12 mouse cellular contexts compared by ENCODE assay signal in the genomic region with DNA sequence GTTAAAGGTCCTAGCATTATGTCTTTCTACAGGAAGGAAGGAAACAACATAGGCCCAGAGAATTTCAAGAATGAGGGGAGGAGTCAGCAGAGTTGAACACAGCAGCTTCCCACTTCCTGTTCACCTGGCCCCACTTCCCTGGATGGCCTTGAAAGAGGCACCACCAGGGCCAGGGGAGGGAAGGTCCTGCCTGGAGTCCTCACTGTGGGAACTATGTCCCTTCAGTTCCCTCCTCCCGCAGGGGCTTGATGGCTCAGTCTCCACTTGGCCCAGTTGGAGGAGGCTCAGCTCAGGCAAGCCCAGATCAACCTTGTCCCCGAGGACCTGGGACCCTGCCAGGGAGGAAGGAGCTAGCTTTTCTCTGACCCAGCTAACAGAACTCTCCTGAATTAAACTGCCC.
DNase-seq lines count a peak whose midpoint lies in the region; ATAC-seq lines count a peak whose summit lies in the region.
"Had no signal": no experiment of that assay in that cellular context is flagged by ENCODE, and none has a peak within 500 bp of the region (broad histone marks: within the 10 kb centered on the region; RNA-seq: fewer than 3 reads in every experiment).

No protein-coding gene starts in this region.

- H3K36me3 ChIP-seq in forebrain, embryonic 12.5 days (replicated peaks): no peaks in the 10 kb centered on the region
- H3K36me3 ChIP-seq in forebrain, embryonic 13.5 days (ENCODE audit: poor library complexity, severe bottlenecking): no peaks in the 10 kb centered on the region

- peaks cover 68% of the 10 kb centered on the region for H3K27me3 ChIP-seq in forebrain, embryonic 12.5 days
- H3K27me3 ChIP-seq in forebrain, embryonic 13.5 days: peaks cover 7% of the 10 kb centered on the region

- no peak overlapping the region for H3K9ac ChIP-seq in forebrain, embryonic 12.5 days
- H3K9ac ChIP-seq in forebrain, embryonic 13.5 days: no peak overlapping the region
- H3K9ac ChIP-seq: forebrain, postnatal 0 days had no signal

- no peak overlapping the region for H3K4me3 ChIP-seq in forebrain, embryonic 12.5 days (replicated peaks)
- no peak overlapping the region for H3K4me3 ChIP-seq in forebrain, embryonic 13.5 days

- no peak for ATAC-seq in forebrain, embryonic 12.5 days (ENCODE audit: low FRiP score)
- ATAC-seq in forebrain, embryonic 13.5 days: no peak
- ATAC-seq: forebrain, postnatal 0 days; hindbrain, postnatal 0 days had no signal

- WGBS in forebrain, embryonic 12.5 days: 71% methylated on average over 2 of the region's 2 CpGs
- WGBS in forebrain, embryonic 13.5 days: 80% methylated on average over 2 of the region's 2 CpGs

- no peaks in the 10 kb centered on the region for H3K9me3 ChIP-seq in forebrain, embryonic 12.5 days
- no peaks in the 10 kb centered on the region for H3K9me3 ChIP-seq in forebrain, embryonic 13.5 days (replicated peaks)

- H3K27ac ChIP-seq in forebrain, embryonic 12.5 days: 0 out of 2 replicates have a peak overlapping the region, but pooled peaks have one; percentile 15
- no peak overlapping the region for H3K27ac ChIP-seq in forebrain, embryonic 13.5 days
- H3K27ac ChIP-seq: hindbrain, postnatal 0 days had no signal

- no peak overlapping the region for H3K4me2 ChIP-seq in forebrain, embryonic 12.5 days
- no peak overlapping the region for H3K4me2 ChIP-seq in forebrain, embryonic 13.5 days
- H3K4me2 ChIP-seq: midbrain, embryonic 11.5 days had no signal

- H3K4me1 ChIP-seq in forebrain, embryonic 12.5 days: peaks cover 19% of the 10 kb centered on the region
- H3K4me1 ChIP-seq in forebrain, embryonic 13.5 days: peaks cover 9% of the 10 kb centered on the region

- DNase-seq in lung, postnatal 4 days: peak; percentile 16 to 35
- DNase-seq in lung, postnatal 36 days: no peak
- DNase-seq in gastrocnemius, postnatal 10 days: peak; percentile 51
- peak; percentile 16 to 70 for DNase-seq in kidney, postnatal 25 days
- DNase-seq in right cerebral cortex, adult 2 months (ENCODE audit: low spot score in 2 of 2): no peak
- DNase-seq in cerebellum, adult 18-20 months: no peak
- DNase-seq: B cell, adult 2 months; forebrain, postnatal 0 days had no signal

Comparison
In these comparisons a context has a peak if more than half of its experiments do, and no peak if none do; other contexts are left out.
1. DNase-seq: peak in lung, postnatal 4 days (2 of 2), gastrocnemius, postnatal 10 days (single experiment) and kidney, postnatal 25 days (2 of 2); none in lung, postnatal 36 days (single experiment), right cerebral cortex, adult 2 months (0 of 2) and cerebellum, adult 18-20 months (0 of 2).